Mouse (Mus musculus): Measurements from ENCODE around the gene Sp1. TPM values are rescaled to one million over a fixed set of nuclear protein-coding genes. Genes with fewer than 3 reads are reported as not detected.

Sp1 gene
- total and polyA plus RNA-seq, 2 experiments from 2014 or later: 3.1 to 32.1 TPM

DNA sequence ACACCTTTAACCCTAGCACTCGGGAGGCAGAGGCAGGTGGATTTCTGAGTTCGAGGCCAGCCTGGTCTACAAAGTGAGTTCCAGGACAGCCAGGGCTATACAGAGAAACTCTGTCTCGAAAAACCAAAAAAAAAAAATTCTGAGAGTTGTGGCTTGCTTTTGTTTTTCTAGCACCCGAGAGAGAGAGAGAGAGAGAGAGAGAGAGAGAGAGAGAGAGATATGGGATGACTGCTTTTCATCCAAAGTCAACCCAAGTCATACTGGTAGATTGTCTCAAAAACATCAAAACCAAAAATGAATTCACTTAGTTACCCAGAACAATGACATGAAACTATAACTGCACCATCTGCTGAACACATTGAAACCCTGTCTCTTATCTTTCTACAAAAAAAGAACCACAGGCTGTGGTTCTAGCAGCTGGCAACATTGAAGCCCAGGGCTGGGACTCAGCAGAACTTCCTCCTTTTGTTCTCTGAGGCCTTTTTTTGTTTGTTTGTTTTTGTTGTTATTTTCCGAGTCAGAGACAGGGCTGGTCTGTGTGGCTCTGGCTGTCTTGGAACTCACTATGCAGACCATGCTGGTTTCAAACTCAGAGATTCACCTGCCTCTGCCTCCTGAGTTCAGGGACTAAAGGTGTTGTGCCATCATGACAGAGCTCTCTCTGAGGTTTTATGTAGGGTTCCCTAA lies 52.2 kb downstream of the Sp1 start:
- Histone ChIP-seq H3K4me3 (ENCODE audit: low read depth, low read length) (peak overlapping the region; percentile 57), H3K27me3 (ENCODE audit: control insufficient read depth, insufficient read depth, low read length) (no peaks in the 10 kb centered on the region), H3K36me3 (replicated peaks; ENCODE audit: control insufficient read depth, insufficient read depth, low read length) (no peaks in the 10 kb centered on the region; the same call in 1 of the 2 replicates), H3K9me3 (replicated peaks; ENCODE audit: control insufficient read depth, low read length) (no peaks in the 10 kb centered on the region), H3K9ac (replicated peaks; ENCODE audit: low read depth, low read length) (no peak overlapping the region), H3K4me2 (ENCODE audit: low read depth, low read length) (peak overlapping the region; percentile 79), H3K27ac (ENCODE audit: low read depth) (peak overlapping the region; percentile 77), H3K4me1 (ENCODE audit: control insufficient read depth, insufficient read depth) (peaks cover 16% of the 10 kb centered on the region; the same call in 1 of the 2 replicates)
- ATAC-seq (ENCODE audit: insufficient read depth, low read depth) (0 out of 2 replicates have a peak, but pooled peaks have one; percentile 1), DNase-seq (ENCODE audit: low spot score) (no peak)
- 60% methylated on average over 5 of the region's 5 CpGs for WGBS
- no peak for TF ChIP-seq CTCF (IDR thresholded peaks at IDR 0.05; ENCODE audit: low read depth)
- no peak for TF ChIP-seq EP300 (IDR thresholded peaks at IDR 0.05; ENCODE audit: low read depth)

DNA sequence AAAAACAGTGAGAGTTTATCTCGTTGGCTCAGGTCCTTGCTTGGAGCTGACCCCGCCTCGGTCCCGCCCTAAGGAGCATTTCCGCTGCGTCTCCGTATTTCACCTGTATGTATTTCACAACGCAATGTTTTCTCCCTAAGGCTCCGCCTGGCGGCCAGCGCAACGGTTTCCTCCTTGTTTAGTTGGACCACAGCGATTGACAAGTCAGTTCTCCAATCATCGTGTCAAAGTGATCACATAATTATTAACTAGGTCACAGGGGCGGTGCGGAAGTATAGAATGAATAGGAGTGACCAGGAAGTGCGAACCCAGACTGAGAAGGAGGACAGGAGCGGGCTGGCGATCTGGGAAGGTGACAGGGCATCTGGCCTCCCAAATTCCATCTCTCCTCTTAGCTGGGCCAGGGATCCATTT lies 53.0 kb downstream of the Sp1 start, which contains the start of gene Prr13:
Gene Prr13, plus strand, starts transcription at position 125 of the 414 bp plus-strand sequence.
- H3K4me1 ChIP-seq (ENCODE audit: control insufficient read depth, insufficient read depth): peaks cover 16% of the 10 kb centered on the region; the same call in 1 of the 2 replicates
- no peaks in the 10 kb centered on the region; the same call in 1 of the 2 replicates for H3K36me3 ChIP-seq (replicated peaks; ENCODE audit: control insufficient read depth, insufficient read depth, low read length)
- H3K27ac ChIP-seq (ENCODE audit: low read depth): peak within 1 kb of the TSS; percentile 77
- WGBS: 0% methylated on average over 19 of the region's 19 CpGs
- H3K27me3 ChIP-seq (ENCODE audit: control insufficient read depth, insufficient read depth, low read length): no peaks in the 10 kb centered on the region
- H3K4me3 ChIP-seq (ENCODE audit: low read depth, low read length): peak within 1 kb of the TSS; percentile 57
- H3K9me3 ChIP-seq (replicated peaks; ENCODE audit: control insufficient read depth, low read length): no peaks in the 10 kb centered on the region
- peak; percentile 89 for ATAC-seq (ENCODE audit: insufficient read depth, low read depth)
- peak; percentile 94 for DNase-seq (ENCODE audit: low spot score)
- TF ChIP-seq CTCF (IDR thresholded peaks at IDR 0.05; ENCODE audit: low read depth): peak; percentile 72
- no peak for TF ChIP-seq EP300 (IDR thresholded peaks at IDR 0.05; ENCODE audit: low read depth)
- H3K9ac ChIP-seq (replicated peaks; ENCODE audit: low read depth, low read length): peak within 1 kb of the TSS; percentile 56; the same call in 1 of the 2 replicates
- peak within 1 kb of the TSS; percentile 79 for H3K4me2 ChIP-seq (ENCODE audit: low read depth, low read length)

- Histone ChIP-seq H3K27me3 (ENCODE audit: control insufficient read depth, insufficient read depth, low read length) (no peaks in the 10 kb centered on the region), H3K4me1 (ENCODE audit: control insufficient read depth, insufficient read depth) (peaks cover 16% of the 10 kb centered on the region; the same call in 1 of the 2 replicates), H3K9me3 (replicated peaks; ENCODE audit: control insufficient read depth, low read length) (no peaks in the 10 kb centered on the region), H3K4me2 (ENCODE audit: low read depth, low read length) (peak overlapping the region; percentile 79), H3K27ac (ENCODE audit: low read depth) (peak overlapping the region; percentile 77), H3K9ac (replicated peaks; ENCODE audit: low read depth, low read length) (peak overlapping the region; percentile 56; the same call in 1 of the 2 replicates), H3K4me3 (ENCODE audit: low read depth, low read length) (peak overlapping the region; percentile 57), H3K36me3 (replicated peaks; ENCODE audit: control insufficient read depth, insufficient read depth, low read length) (no peaks in the 10 kb centered on the region; the same call in 1 of the 2 replicates)
- ATAC-seq (ENCODE audit: insufficient read depth, low read depth): no peak
- 35% methylated on average over 6 of the region's 6 CpGs for WGBS
- no peak for TF ChIP-seq CTCF (IDR thresholded peaks at IDR 0.05; ENCODE audit: low read depth)
- no peak for TF ChIP-seq EP300 (IDR thresholded peaks at IDR 0.05; ENCODE audit: low read depth)
- DNase-seq (ENCODE audit: low spot score): no peak
Measured at GRCm38 (mm10) chr15:102459381-102459780, 53.4 kb downstream of the Sp1 start.

DNA sequence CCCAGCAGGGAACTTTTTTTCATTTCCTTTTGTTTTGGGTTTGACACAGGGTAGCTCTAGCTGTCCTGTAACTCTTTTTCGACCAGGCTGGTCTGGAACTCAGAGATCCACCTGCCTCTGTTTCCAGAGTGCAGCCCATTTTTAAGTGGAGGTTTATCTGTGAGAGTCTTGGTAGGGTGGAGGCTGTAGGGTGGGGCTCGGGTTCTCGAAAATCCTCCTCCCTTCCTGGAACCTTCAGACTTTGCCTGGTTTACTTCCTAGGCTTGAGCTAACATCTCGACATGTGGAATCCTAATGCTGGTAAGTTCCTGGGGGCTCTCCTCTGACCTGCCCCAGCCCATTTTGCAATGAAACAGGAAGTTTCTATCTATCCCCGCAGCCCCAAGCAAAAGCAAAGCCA lies 53.9 kb downstream of the Sp1 start:
- H3K4me2 ChIP-seq (ENCODE audit: low read depth, low read length): peak overlapping the region; percentile 79
- no peak for TF ChIP-seq CTCF (IDR thresholded peaks at IDR 0.05; ENCODE audit: low read depth)
- no peak for TF ChIP-seq EP300 (IDR thresholded peaks at IDR 0.05; ENCODE audit: low read depth)
- peak overlapping the region; percentile 77 for H3K27ac ChIP-seq (ENCODE audit: low read depth)
- H3K36me3 ChIP-seq (replicated peaks; ENCODE audit: control insufficient read depth, insufficient read depth, low read length): no peaks in the 10 kb centered on the region; the same call in 1 of the 2 replicates
- no peaks in the 10 kb centered on the region for H3K9me3 ChIP-seq (replicated peaks; ENCODE audit: control insufficient read depth, low read length)
- H3K4me1 ChIP-seq (ENCODE audit: control insufficient read depth, insufficient read depth): peaks cover 16% of the 10 kb centered on the region; the same call in 1 of the 2 replicates
- ATAC-seq (ENCODE audit: insufficient read depth, low read depth) (no peak), DNase-seq (ENCODE audit: low spot score) (no peak)
- peak overlapping the region; percentile 57 for H3K4me3 ChIP-seq (ENCODE audit: low read depth, low read length)
- H3K27me3 ChIP-seq (ENCODE audit: control insufficient read depth, insufficient read depth, low read length): no peaks in the 10 kb centered on the region
- H3K9ac ChIP-seq (replicated peaks; ENCODE audit: low read depth, low read length): peak overlapping the region; percentile 56; the same call in 1 of the 2 replicates
- 47% methylated on average over 5 of the region's 5 CpGs for WGBS

- 0 out of 2 replicates have a peak overlapping the region, but pooled peaks have one; percentile 22 for H3K27ac ChIP-seq (ENCODE audit: low read depth)
- H3K9ac ChIP-seq (replicated peaks; ENCODE audit: low read depth, low read length): 0 out of 2 replicates have a peak overlapping the region, but pooled peaks have one; percentile 11
- H3K36me3 ChIP-seq (replicated peaks; ENCODE audit: control insufficient read depth, insufficient read depth, low read length): no peaks in the 10 kb centered on the region; the same call in 1 of the 2 replicates
- H3K27me3 ChIP-seq (ENCODE audit: control insufficient read depth, insufficient read depth, low read length): no peaks in the 10 kb centered on the region
- DNase-seq (ENCODE audit: low spot score) (no peak), ATAC-seq (ENCODE audit: insufficient read depth, low read depth) (no peak)
- H3K4me3 ChIP-seq (ENCODE audit: low read depth, low read length): peak overlapping the region; percentile 57; the same call in 1 of the 2 replicates
- H3K9me3 ChIP-seq (replicated peaks; ENCODE audit: control insufficient read depth, low read length): no peaks in the 10 kb centered on the region
- peaks cover 16% of the 10 kb centered on the region; the same call in 1 of the 2 replicates for H3K4me1 ChIP-seq (ENCODE audit: control insufficient read depth, insufficient read depth)
- H3K4me2 ChIP-seq (ENCODE audit: low read depth, low read length): peak overlapping the region; percentile 79
- TF ChIP-seq EP300 (IDR thresholded peaks at IDR 0.05; ENCODE audit: low read depth): no peak
- TF ChIP-seq CTCF (IDR thresholded peaks at IDR 0.05; ENCODE audit: low read depth): no peak
- whole genome bisulfite sequencing: 71% methylated on average over 12 of the region's 12 CpGs
Measured at GRCm38 (mm10) chr15:102460409-102460808, 54.5 kb downstream of the Sp1 start.

Data from heart, postnatal 0 days (tissue).